Mouse (Mus musculus) intestine, embryonic 15.5 days (tissue): ENCODE measurements around the gene Lrba. TPM values are rescaled to one million over a fixed set of nuclear protein-coding genes. Genes with fewer than 3 reads are reported as not detected.

Experiments
- ATAC-seq: fragments of 200-750 bp; cut with Nextera tagmentation; 2 replicates; pipeline ENCODE4 v1.8.0; 2017; ENCODE audit warnings: moderate TSS enrichment, moderate library complexity
- H3K27ac ChIP-seq: fragments of 300-500 bp; sonication (generic); 2 replicates; pipeline ENCODE4 v1.5.1; 2015; ENCODE audit warnings: mild to moderate bottlenecking, inconsistent platforms
- H3K27me3 ChIP-seq: fragments of 300-500 bp; sonication (generic); replicated peaks from 2 replicates; pipeline ENCODE4 v1.6.1; 2015; ENCODE audit warnings: inconsistent platforms
- H3K36me3 ChIP-seq: fragments of 300-500 bp; sonication (generic); 2 replicates; pipeline ENCODE4 v1.6.1; 2015; ENCODE audit warnings: inconsistent platforms
- H3K4me1 ChIP-seq: fragments of 300-500 bp; sonication (generic); replicated peaks from 2 replicates; pipeline ENCODE4 v1.6.1; 2015; ENCODE audit warnings: inconsistent platforms
- H3K4me2 ChIP-seq: fragments of 300-500 bp; sonication (generic); replicated peaks from 2 replicates; pipeline ENCODE4 v1.6.1; 2015; ENCODE audit warnings: mild to moderate bottlenecking, inconsistent platforms
- H3K4me3 ChIP-seq: fragments of 300-500 bp; sonication (generic); replicated peaks from 2 replicates; pipeline ENCODE4 v1.5.1; 2015; ENCODE audit warnings: inconsistent platforms
- H3K9ac ChIP-seq: fragments of 300-500 bp; sonication (generic); 2 replicates; pipeline ENCODE4 v1.6.1; 2015; ENCODE audit warnings: inconsistent platforms
- H3K9me3 ChIP-seq: fragments of 300-500 bp; sonication (generic); 2 replicates; pipeline ENCODE4 v1.6.1; 2016; ENCODE audit warnings: inconsistent platforms
- WGBS: fragments of 180-500 bp; shearing (Covaris S2); methylation state at CpG from one replicate; pipeline ENCODE4 v1.1.7; 2015; 5-methylcytosine and 5-hydroxymethylcytosine counted together
- polyA plus RNA-seq: library from polyadenylated mRNA; unstranded; fragments of >200 nt; fragmentation: Nextera tagmentation; extraction: Ambion mirVana; gene quantifications from 2 replicates; pipeline ENCODE4 v1.2.1, GENCODE M21; 2015

Gene Lrba
- polyA plus RNA-seq, 1 experiment from 2014 or later = 6.1 TPM

- ATAC-seq = no peak
- no peaks in the 10 kb centered on the region for H3K9me3 ChIP-seq
- WGBS = 85% methylated on average over 4 of the region's 4 CpGs
- H3K4me3 ChIP-seq = no peak overlapping the region
- H3K27ac ChIP-seq = no peak overlapping the region
- no peaks in the 10 kb centered on the region for H3K36me3 ChIP-seq
- H3K4me1 ChIP-seq = no peaks in the 10 kb centered on the region
- H3K9ac ChIP-seq = no peak overlapping the region
- H3K27me3 ChIP-seq = no peaks in the 10 kb centered on the region
- no peak overlapping the region for H3K4me2 ChIP-seq
Measured at GRCm38 (mm10) chr3:86386246-86386645, 161.8 kb downstream of the Lrba start.

- H3K4me2 ChIP-seq = no peak overlapping the region
- no peak overlapping the region for H3K27ac ChIP-seq
- no peaks in the 10 kb centered on the region for H3K9me3 ChIP-seq
- no peaks in the 10 kb centered on the region for H3K4me1 ChIP-seq
- H3K36me3 ChIP-seq = no peaks in the 10 kb centered on the region
- no peak overlapping the region for H3K9ac ChIP-seq
- H3K27me3 ChIP-seq = no peaks in the 10 kb centered on the region
- H3K4me3 ChIP-seq = no peak overlapping the region
- no peak for ATAC-seq
- 91% methylated on average over 2 of the region's 2 CpGs for WGBS
Measured at GRCm38 (mm10) chr3:86423828-86424227, 199.3 kb downstream of the Lrba start.

DNA sequence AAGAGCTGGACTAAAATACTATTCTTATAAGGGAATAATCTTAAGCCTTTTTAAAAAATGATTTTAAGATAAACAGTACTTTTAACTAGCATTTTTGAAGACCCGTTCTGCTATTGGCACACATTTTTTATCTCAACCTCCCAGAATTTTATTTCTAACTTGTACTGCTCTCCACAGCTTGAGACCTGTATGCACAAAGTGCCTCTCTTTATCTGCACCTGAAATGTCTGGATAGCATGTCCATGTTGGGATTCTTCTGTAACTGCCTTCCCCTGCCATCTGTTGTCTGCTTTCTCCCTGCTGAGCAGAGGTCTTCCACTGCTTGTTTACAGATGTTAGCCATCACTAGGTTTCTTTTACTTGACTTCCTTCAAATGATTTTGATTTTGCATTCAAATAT lies 202.3 kb downstream of the Lrba start:
- Histone ChIP-seq H3K4me2 (no peak overlapping the region), H3K4me1 (no peaks in the 10 kb centered on the region), H3K4me3 (no peak overlapping the region), H3K27ac (no peak overlapping the region), H3K9me3 (no peaks in the 10 kb centered on the region), H3K9ac (no peak overlapping the region), H3K27me3 (no peaks in the 10 kb centered on the region), H3K36me3 (no peaks in the 10 kb centered on the region)
- 82% methylated on average over 1 of the region's 1 CpGs for WGBS
- ATAC-seq = no peak

DNA sequence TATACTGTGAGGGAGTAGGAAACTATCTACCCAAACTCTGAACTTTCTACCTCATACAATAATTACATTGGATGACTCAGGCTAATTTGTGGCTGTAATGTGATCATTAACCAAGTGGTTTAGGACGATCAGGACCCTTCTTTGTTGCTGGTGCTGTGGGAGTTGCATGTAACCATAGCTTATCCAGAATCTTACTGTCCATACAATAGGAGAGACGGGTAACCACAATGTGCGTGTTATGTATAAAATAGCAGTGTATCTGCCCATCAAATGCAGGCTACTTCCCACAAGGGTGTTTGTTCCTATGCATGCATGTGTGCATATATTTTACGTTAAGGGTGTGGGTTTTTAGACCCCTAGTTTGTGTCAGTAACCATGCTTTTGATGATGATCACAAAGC lies 219.0 kb downstream of the Lrba start:
- no peaks in the 10 kb centered on the region for H3K9me3 ChIP-seq
- H3K27me3 ChIP-seq = no peaks in the 10 kb centered on the region
- H3K9ac ChIP-seq = no peak overlapping the region
- no peak overlapping the region for H3K27ac ChIP-seq
- H3K4me1 ChIP-seq = no peaks in the 10 kb centered on the region
- WGBS = 74% methylated on average over 4 of the region's 4 CpGs
- no peak for ATAC-seq
- H3K36me3 ChIP-seq = no peaks in the 10 kb centered on the region
- H3K4me3 ChIP-seq = no peak overlapping the region
- no peak overlapping the region for H3K4me2 ChIP-seq

DNA sequence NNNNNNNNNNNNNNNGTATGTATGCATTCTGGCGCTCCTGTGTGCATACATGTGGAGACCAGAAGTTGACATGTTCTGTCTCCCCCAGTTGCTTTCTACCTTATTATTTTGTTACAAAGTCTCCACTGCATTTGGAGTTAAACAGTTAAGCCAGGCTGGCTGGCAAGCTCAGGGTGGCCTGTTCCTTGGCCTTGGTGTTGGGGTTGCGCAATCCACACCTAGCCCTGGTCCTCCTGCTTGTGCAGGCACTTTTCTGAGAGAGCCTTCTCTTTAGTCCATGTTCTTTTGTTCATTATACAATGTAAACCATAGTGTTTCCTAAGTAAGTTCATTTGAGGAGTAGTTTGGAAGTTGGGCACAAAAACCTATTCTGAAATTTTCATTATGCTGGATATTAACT lies 226.7 kb downstream of the Lrba start:
- Histone ChIP-seq H3K27ac (no peak overlapping the region), H3K4me3 (no peak overlapping the region), H3K9ac (no peak overlapping the region), H3K9me3 (no peaks in the 10 kb centered on the region), H3K4me2 (no peak overlapping the region), H3K4me1 (no peaks in the 10 kb centered on the region), H3K27me3 (no peaks in the 10 kb centered on the region), H3K36me3 (no peaks in the 10 kb centered on the region)
- ATAC-seq = no peak
- 95% methylated on average over 2 of the region's 2 CpGs for WGBS

DNA sequence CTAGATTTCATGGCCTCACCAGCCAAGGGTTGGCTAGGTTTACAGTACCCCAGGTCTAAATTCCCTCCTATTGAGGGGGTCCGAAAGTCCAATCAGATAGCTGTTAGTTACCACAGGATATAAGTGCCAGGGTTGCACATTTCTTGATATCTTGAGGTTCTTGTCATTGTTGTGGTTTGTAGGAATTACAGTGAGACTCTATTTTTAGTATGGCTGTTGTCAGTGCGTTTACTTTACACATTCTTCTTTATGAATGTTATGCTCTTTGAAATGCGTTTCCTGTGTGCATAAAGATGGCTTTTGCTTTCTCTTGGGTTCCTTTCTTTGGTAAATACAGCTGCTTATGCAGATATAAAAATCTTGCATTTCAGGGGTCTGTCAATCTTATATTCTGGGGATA lies 237.1 kb downstream of the Lrba start:
- H3K4me1 ChIP-seq = no peaks in the 10 kb centered on the region
- WGBS = 68% methylated on average over 3 of the region's 3 CpGs
- no peak overlapping the region for H3K4me3 ChIP-seq
- no peak for ATAC-seq
- no peaks in the 10 kb centered on the region for H3K36me3 ChIP-seq
- no peak overlapping the region for H3K27ac ChIP-seq
- no peak overlapping the region for H3K9ac ChIP-seq
- no peaks in the 10 kb centered on the region for H3K9me3 ChIP-seq
- no peaks in the 10 kb centered on the region for H3K27me3 ChIP-seq
- no peak overlapping the region for H3K4me2 ChIP-seq

DNA sequence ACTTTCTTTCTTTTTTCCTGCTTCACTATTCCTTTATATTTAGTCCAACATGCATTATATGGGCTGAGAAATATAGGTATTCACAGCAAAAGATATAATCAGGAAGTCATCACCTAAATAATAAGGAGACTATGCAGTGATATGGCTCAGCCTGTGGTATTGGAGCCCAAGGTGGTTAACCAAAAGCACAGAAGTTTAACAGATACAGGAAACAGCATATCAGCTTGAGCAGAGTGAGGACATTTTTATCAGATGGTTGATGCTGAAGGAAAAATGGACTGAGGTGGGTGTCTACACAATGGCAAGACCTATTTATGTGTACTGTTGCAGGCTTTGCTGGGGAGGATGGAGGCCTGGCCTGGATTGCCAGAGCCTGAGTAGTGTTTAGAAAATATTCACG lies 265.5 kb downstream of the Lrba start:
- H3K9me3 ChIP-seq = no peaks in the 10 kb centered on the region
- WGBS = 70% methylated on average over 1 of the region's 1 CpGs
- H3K36me3 ChIP-seq = no peaks in the 10 kb centered on the region
- no peak overlapping the region for H3K4me2 ChIP-seq
- H3K4me1 ChIP-seq = no peaks in the 10 kb centered on the region
- H3K27ac ChIP-seq = no peak overlapping the region
- no peak overlapping the region for H3K4me3 ChIP-seq
- H3K9ac ChIP-seq = no peak overlapping the region
- no peak for ATAC-seq
- H3K27me3 ChIP-seq = no peaks in the 10 kb centered on the region

DNA sequence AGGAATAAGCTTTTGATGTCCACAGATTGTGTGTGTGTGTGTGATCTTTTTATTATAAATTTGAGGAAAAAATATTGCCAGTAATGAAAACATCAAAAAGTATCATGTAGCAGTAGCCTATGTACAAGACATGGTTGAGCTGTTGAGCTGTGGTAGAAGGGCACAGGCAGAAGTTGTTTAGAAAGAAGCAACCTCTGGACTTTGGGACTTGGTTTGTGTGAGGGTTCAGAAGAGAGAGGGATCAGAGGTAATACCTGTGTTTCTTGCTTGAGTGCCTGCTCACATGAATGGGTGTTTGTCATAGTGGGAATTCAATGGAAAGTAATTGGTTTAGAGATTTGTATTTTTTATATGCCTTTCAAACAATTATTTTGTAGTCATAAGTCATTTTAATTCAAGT lies 276.1 kb downstream of the Lrba start:
- Histone ChIP-seq H3K27ac (no peak overlapping the region), H3K4me3 (no peak overlapping the region), H3K9me3 (no peaks in the 10 kb centered on the region), H3K4me2 (no peak overlapping the region), H3K4me1 (no peaks in the 10 kb centered on the region), H3K36me3 (no peaks in the 10 kb centered on the region), H3K27me3 (no peaks in the 10 kb centered on the region), H3K9ac (no peak overlapping the region)
- ATAC-seq = no peak

GRCm38 (mm10) chr3:86518506-86519109 lies 294.1 kb downstream of the Lrba start:
- no peak for ATAC-seq
- H3K36me3 ChIP-seq = no peaks in the 10 kb centered on the region
- no peak overlapping the region for H3K27ac ChIP-seq
- no peaks in the 10 kb centered on the region for H3K9me3 ChIP-seq
- H3K4me3 ChIP-seq = no peak overlapping the region
- 79% methylated on average over 2 of the region's 2 CpGs for WGBS
- no peak overlapping the region for H3K9ac ChIP-seq
- H3K27me3 ChIP-seq = no peaks in the 10 kb centered on the region
- H3K4me1 ChIP-seq = no peaks in the 10 kb centered on the region
- no peak overlapping the region for H3K4me2 ChIP-seq

- ATAC-seq = no peak
- H3K27me3 ChIP-seq = no peaks in the 10 kb centered on the region
- no peaks in the 10 kb centered on the region for H3K9me3 ChIP-seq
- 85% methylated on average over 3 of the region's 3 CpGs for WGBS
- H3K27ac ChIP-seq = no peak overlapping the region
- no peak overlapping the region for H3K4me3 ChIP-seq
- no peak overlapping the region for H3K4me2 ChIP-seq
- no peaks in the 10 kb centered on the region for H3K4me1 ChIP-seq
- H3K9ac ChIP-seq = no peak overlapping the region
- H3K36me3 ChIP-seq = no peaks in the 10 kb centered on the region
Measured at GRCm38 (mm10) chr3:86522880-86523505, 298.5 kb downstream of the Lrba start.

GRCm38 (mm10) chr3:86531531-86532269 lies 307.2 kb downstream of the Lrba start:
- Histone ChIP-seq H3K36me3 (no peaks in the 10 kb centered on the region), H3K27ac (no peak overlapping the region), H3K9me3 (no peaks in the 10 kb centered on the region), H3K4me2 (no peak overlapping the region), H3K27me3 (no peaks in the 10 kb centered on the region), H3K4me3 (no peak overlapping the region), H3K9ac (no peak overlapping the region), H3K4me1 (no peaks in the 10 kb centered on the region)
- no peak for ATAC-seq
- 77% methylated on average over 16 of the region's 16 CpGs for WGBS

- H3K9me3 ChIP-seq = no peaks in the 10 kb centered on the region
- no peak overlapping the region for H3K9ac ChIP-seq
- 76% methylated on average over 1 of the region's 1 CpGs for WGBS
- peaks cover 10% of the 10 kb centered on the region; the same call in 1 of the 2 replicates for H3K4me1 ChIP-seq
- ATAC-seq = no peak
- no peaks in the 10 kb centered on the region for H3K36me3 ChIP-seq
- no peaks in the 10 kb centered on the region for H3K27me3 ChIP-seq
- no peak overlapping the region for H3K4me3 ChIP-seq
- H3K4me2 ChIP-seq = no peak overlapping the region
- H3K27ac ChIP-seq = no peak overlapping the region
Measured at GRCm38 (mm10) chr3:86536751-86537150, 312.3 kb downstream of the Lrba start.
